Mouse (Mus musculus) heart, embryonic 16.5 days (tissue): ENCODE measurements around the gene Gng4. TPM values are rescaled to one million over a fixed set of nuclear protein-coding genes. Genes with fewer than 3 reads are reported as not detected.

Experiments
- ATAC-seq: fragments of 200-750 bp; cut with Nextera tagmentation; replicated peaks from 2 replicates; pipeline ENCODE4 v1.8.0; 2017; ENCODE audit warnings: moderate number of reproducible peaks; ENCODE audit not compliant: insufficient read depth, low FRiP score; ENCODE audit errors: extremely low read depth
- H3K27ac ChIP-seq: fragments of 300-500 bp; sonication (generic); 2 replicates; pipeline ENCODE4 v1.5.1; 2014; ENCODE audit warnings: mild to moderate bottlenecking, low read length, control low read depth, moderate library complexity
- H3K27me3 ChIP-seq: fragments of 300-500 bp; sonication (generic); 2 replicates; pipeline ENCODE4 v1.6.1; 2014; ENCODE audit warnings: low read length, mixed read lengths; ENCODE audit not compliant: control insufficient read depth, insufficient read depth
- H3K36me3 ChIP-seq: fragments of 300-500 bp; sonication (generic); 2 replicates; pipeline ENCODE4 v1.6.1; 2014; ENCODE audit not compliant: control insufficient read depth, insufficient read depth
- H3K4me1 ChIP-seq: fragments of 300-500 bp; sonication (generic); 2 replicates; pipeline ENCODE4 v1.6.1; 2014; ENCODE audit warnings: low read length, mixed read lengths; ENCODE audit not compliant: control insufficient read depth, insufficient read depth
- H3K4me2 ChIP-seq: fragments of 300-500 bp; sonication (generic); 2 replicates; pipeline ENCODE4 v1.6.1; 2014; ENCODE audit warnings: low read depth, mild to moderate bottlenecking, control low read depth, low read length
- H3K4me3 ChIP-seq: fragments of 300-500 bp; sonication (generic); 2 replicates; pipeline ENCODE4 v1.5.1; 2014; ENCODE audit warnings: mild to moderate bottlenecking, control low read depth, low read length
- H3K9ac ChIP-seq: fragments of 300-500 bp; sonication (generic); 2 replicates; pipeline ENCODE4 v1.6.1; 2014; ENCODE audit warnings: low read length, control low read depth
- H3K9me3 ChIP-seq: fragments of 300-500 bp; sonication (generic); replicated peaks from 2 replicates; pipeline ENCODE4 v1.6.1; 2016; ENCODE audit warnings: low read length; ENCODE audit not compliant: control insufficient read depth
- WGBS: fragments of 180-500 bp; shearing (Covaris S2); extraction: QIAGEN DNeasy Blood & Tissue Kit; methylation state at CpG from one replicate; pipeline ENCODE4 v1.1.7; 2014; 5-methylcytosine and 5-hydroxymethylcytosine counted together
- polyA plus RNA-seq: library from polyadenylated mRNA; unstranded; fragments of >200 nt; fragmentation: Nextera tagmentation; extraction: Ambion mirVana; gene quantifications from 2 replicates; pipeline ENCODE4 v1.2.1, GENCODE M21; 2015

Gene Gng4
- 0.29 and 0.39 TPM in 2 replicates for polyA plus RNA-seq

GRCm38 (mm10) chr13:13783894-13784419 lies at the start of gene Gng4:
Gene Gng4 (plus strand): TSS chr13:13784059.
- Histone ChIP-seq H3K9ac (0 out of 2 replicates have a peak within 1 kb of the TSS, but pooled peaks have one; percentile 26), H3K9me3 (no peaks in the 10 kb centered on the region), H3K27ac (no peak within 1 kb of the TSS), H3K4me1 (peaks cover 13% of the 10 kb centered on the region), H3K4me3 (peak within 1 kb of the TSS; percentile 62), H3K27me3 (peaks cover 39% of the 10 kb centered on the region), H3K36me3 (no peaks in the 10 kb centered on the region), H3K4me2 (peak within 1 kb of the TSS; percentile 92)
- 1% methylated on average over 41 of the region's 43 CpGs for WGBS
- ATAC-seq: peak; percentile 23; the same call in 1 of the 2 replicates

GRCm38 (mm10) chr13:13739232-13739631 lies 44.6 kb upstream of the Gng4 start:
- Histone ChIP-seq H3K27me3 (no peaks in the 10 kb centered on the region), H3K9ac (no peak overlapping the region), H3K4me3 (no peak overlapping the region), H3K4me2 (no peak overlapping the region), H3K27ac (no peak overlapping the region), H3K9me3 (no peaks in the 10 kb centered on the region), H3K36me3 (peaks cover 8% of the 10 kb centered on the region; the same call in 1 of the 2 replicates), H3K4me1 (no peaks in the 10 kb centered on the region)
- no peak for ATAC-seq
- whole genome bisulfite sequencing: 94% methylated on average over 4 of the region's 4 CpGs

GRCm38 (mm10) chr13:13745911-13746310 lies 37.9 kb upstream of the Gng4 start:
- no peak for ATAC-seq
- no peak overlapping the region for H3K4me2 ChIP-seq
- no peak overlapping the region for H3K4me3 ChIP-seq
- no peak overlapping the region for H3K27ac ChIP-seq
- no peaks in the 10 kb centered on the region for H3K9me3 ChIP-seq
- H3K36me3 ChIP-seq: peaks cover 22% of the 10 kb centered on the region; the same call in 1 of the 2 replicates
- no peaks in the 10 kb centered on the region for H3K27me3 ChIP-seq
- H3K9ac ChIP-seq: no peak overlapping the region
- no peaks in the 10 kb centered on the region for H3K4me1 ChIP-seq
- WGBS: 72% methylated on average over 3 of the region's 3 CpGs

- Histone ChIP-seq H3K27ac (no peak overlapping the region), H3K9ac (no peak overlapping the region), H3K27me3 (no peaks in the 10 kb centered on the region), H3K4me3 (no peak overlapping the region), H3K4me1 (0 out of 2 replicates have a peak, but pooled peaks cover 2% of the 10 kb centered on the region), H3K4me2 (no peak overlapping the region), H3K36me3 (peaks cover 13% of the 10 kb centered on the region), H3K9me3 (no peaks in the 10 kb centered on the region)
- peak; percentile 89 for ATAC-seq
Observed at GRCm38 (mm10) chr13:13775778-13776494, 7.9 kb upstream of the Gng4 start.

- Histone ChIP-seq H3K4me2 (no peak overlapping the region), H3K9me3 (no peaks in the 10 kb centered on the region), H3K27ac (no peak overlapping the region), H3K36me3 (peaks cover 13% of the 10 kb centered on the region), H3K9ac (no peak overlapping the region), H3K4me3 (no peak overlapping the region), H3K4me1 (0 out of 2 replicates have a peak, but pooled peaks cover 2% of the 10 kb centered on the region), H3K27me3 (0 out of 2 replicates have a peak, but pooled peaks cover 2% of the 10 kb centered on the region)
- ATAC-seq: no peak
- WGBS: 86% methylated on average over 11 of the region's 11 CpGs
Observed at GRCm38 (mm10) chr13:13777052-13777451, 6.8 kb upstream of the Gng4 start.

- H3K4me3 ChIP-seq: no peak overlapping the region
- peaks cover 3% of the 10 kb centered on the region for H3K27me3 ChIP-seq
- ATAC-seq: no peak
- peaks cover 13% of the 10 kb centered on the region for H3K36me3 ChIP-seq
- 89% methylated on average over 8 of the region's 8 CpGs for WGBS
- no peak overlapping the region for H3K4me2 ChIP-seq
- H3K9ac ChIP-seq: no peak overlapping the region
- H3K27ac ChIP-seq: no peak overlapping the region
- H3K4me1 ChIP-seq: 0 out of 2 replicates have a peak, but pooled peaks cover 2% of the 10 kb centered on the region
- H3K9me3 ChIP-seq: no peaks in the 10 kb centered on the region
Observed at GRCm38 (mm10) chr13:13777696-13778095, 6.2 kb upstream of the Gng4 start.

GRCm38 (mm10) chr13:13778837-13779458 lies 4.9 kb upstream of the Gng4 start:
- peaks cover 15% of the 10 kb centered on the region for H3K27me3 ChIP-seq
- WGBS: 73% methylated on average over 1 of the region's 1 CpGs
- peaks cover 13% of the 10 kb centered on the region for H3K36me3 ChIP-seq
- H3K9ac ChIP-seq: no peak overlapping the region
- no peak for ATAC-seq
- H3K27ac ChIP-seq: no peak overlapping the region
- no peak overlapping the region for H3K4me2 ChIP-seq
- H3K9me3 ChIP-seq: no peaks in the 10 kb centered on the region
- H3K4me3 ChIP-seq: no peak overlapping the region
- H3K4me1 ChIP-seq: peaks cover 4% of the 10 kb centered on the region

- ATAC-seq: no peak
- Histone ChIP-seq H3K4me3 (no peak overlapping the region), H3K36me3 (peaks cover 13% of the 10 kb centered on the region), H3K27me3 (peaks cover 28% of the 10 kb centered on the region), H3K4me1 (peaks cover 15% of the 10 kb centered on the region), H3K9me3 (no peaks in the 10 kb centered on the region), H3K9ac (no peak overlapping the region), H3K27ac (no peak overlapping the region), H3K4me2 (no peak overlapping the region)
- WGBS: 78% methylated on average over 3 of the region's 3 CpGs
Observed at GRCm38 (mm10) chr13:13780271-13780670, 3.6 kb upstream of the Gng4 start.

- WGBS: 59% methylated on average over 4 of the region's 4 CpGs
- no peak for ATAC-seq
- H3K4me2 ChIP-seq: no peak overlapping the region
- H3K27me3 ChIP-seq: peaks cover 36% of the 10 kb centered on the region
- no peak overlapping the region for H3K4me3 ChIP-seq
- no peak overlapping the region for H3K9ac ChIP-seq
- peaks cover 15% of the 10 kb centered on the region for H3K4me1 ChIP-seq
- H3K27ac ChIP-seq: no peak overlapping the region
- H3K9me3 ChIP-seq: no peaks in the 10 kb centered on the region
- H3K36me3 ChIP-seq: peaks cover 13% of the 10 kb centered on the region
Observed at GRCm38 (mm10) chr13:13781026-13781425, 2.8 kb upstream of the Gng4 start.
